Mouse (Mus musculus): ENCODE measurements around the gene Adgrl3. TPM values are rescaled to one million over a fixed set of nuclear protein-coding genes. Genes with fewer than 3 reads are reported as not detected.

Gene Adgrl3
- polyA plus RNA-seq, 1 experiment = 63.0 TPM

GRCm38 (mm10) chr5:81327392-81327791, 307.5 kb downstream of the Adgrl3 start:
- no peaks in the 10 kb centered on the region for H3K4me1 ChIP-seq (ENCODE audit: control insufficient read depth, insufficient read depth, low read length)
- no peak for TF ChIP-seq POLR2A (IDR thresholded peaks at IDR 0.05; ENCODE audit: extremely low read depth, insufficient read depth, low read length)
- no peak for TF ChIP-seq CTCF (IDR thresholded peaks at IDR 0.05; ENCODE audit: extremely low read depth, insufficient read depth, low read length)

DNA sequence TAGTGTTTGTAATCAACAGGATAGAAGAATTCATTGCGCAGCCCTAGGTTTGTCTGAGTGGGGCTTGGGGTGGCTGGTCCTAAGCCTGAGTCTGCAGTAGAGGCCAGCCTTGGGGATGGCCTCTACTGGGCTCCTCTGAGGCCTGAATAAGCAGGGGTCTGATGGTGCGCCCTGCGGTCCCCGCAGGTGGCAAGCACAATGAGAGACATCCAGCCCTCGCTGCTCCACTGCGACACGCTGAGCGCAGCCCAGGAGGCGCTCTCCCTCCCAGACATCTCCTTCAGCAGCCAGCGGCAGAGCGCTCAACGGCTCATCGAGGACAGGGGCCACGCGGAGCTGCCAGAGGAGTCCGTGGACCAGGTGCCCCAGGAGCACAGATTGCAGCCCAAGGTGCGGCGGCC, 309.6 kb downstream of the Adgrl3 start:
- no peaks in the 10 kb centered on the region for H3K4me1 ChIP-seq (ENCODE audit: control insufficient read depth, insufficient read depth, low read length)
- H3K4me3 ChIP-seq (ENCODE audit: insufficient read depth, low read length) = no peak overlapping the region
- no peak overlapping the region for H3K27ac ChIP-seq (ENCODE audit: insufficient read depth, low read length)
- no peak for TF ChIP-seq CTCF (IDR thresholded peaks at IDR 0.05; ENCODE audit: extremely low read depth, insufficient read depth, low read length)
- no peak for TF ChIP-seq POLR2A (IDR thresholded peaks at IDR 0.05; ENCODE audit: extremely low read depth, insufficient read depth, low read length)

More at GRCm38 (mm10) chr5:81327392-81327791, 307.5 kb downstream of the Adgrl3 start:
- H3K4me3 ChIP-seq (ENCODE audit: insufficient read depth, low read length) = no peak overlapping the region
- no peak overlapping the region for H3K27ac ChIP-seq (ENCODE audit: insufficient read depth, low read length)

- Histone ChIP-seq H3K4me3 (ENCODE audit: insufficient read depth, low read length) (no peak overlapping the region), H3K27ac (ENCODE audit: insufficient read depth, low read length) (no peak overlapping the region), H3K4me1 (ENCODE audit: control insufficient read depth, insufficient read depth, low read length) (no peaks in the 10 kb centered on the region; the same call in 1 of the 2 replicates)
- TF ChIP-seq CTCF (IDR thresholded peaks at IDR 0.05; ENCODE audit: extremely low read depth, insufficient read depth, low read length) = no peak
- no peak for TF ChIP-seq POLR2A (IDR thresholded peaks at IDR 0.05; ENCODE audit: extremely low read depth, insufficient read depth, low read length)
Measured at GRCm38 (mm10) chr5:81344330-81344729, 324.4 kb downstream of the Adgrl3 start.

DNA sequence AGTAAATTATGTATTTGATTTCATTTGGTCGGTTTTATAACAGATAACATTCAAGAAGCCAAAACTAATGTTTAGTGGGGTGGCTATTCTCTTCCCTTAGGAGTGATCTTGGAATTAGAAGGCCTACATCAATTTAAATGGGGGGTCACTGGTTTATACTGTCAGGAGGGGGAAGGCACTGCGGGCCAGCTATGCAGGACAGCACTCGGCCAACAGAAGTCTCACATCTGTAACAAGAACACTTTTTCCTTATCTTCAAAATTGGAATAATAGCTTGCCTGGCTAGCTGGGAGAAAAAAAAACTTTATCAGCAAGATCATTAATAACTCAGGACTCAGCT, 325.1 kb downstream of the Adgrl3 start:
- no peak overlapping the region for H3K4me3 ChIP-seq (ENCODE audit: insufficient read depth, low read length)
- no peak for TF ChIP-seq CTCF (IDR thresholded peaks at IDR 0.05; ENCODE audit: extremely low read depth, insufficient read depth, low read length)
- TF ChIP-seq POLR2A (IDR thresholded peaks at IDR 0.05; ENCODE audit: extremely low read depth, insufficient read depth, low read length) = no peak
- H3K4me1 ChIP-seq (ENCODE audit: control insufficient read depth, insufficient read depth, low read length) = no peaks in the 10 kb centered on the region; the same call in 1 of the 2 replicates
- H3K27ac ChIP-seq (ENCODE audit: insufficient read depth, low read length) = no peak overlapping the region

GRCm38 (mm10) chr5:81345436-81346131, 325.6 kb downstream of the Adgrl3 start:
- Histone ChIP-seq H3K4me1 (ENCODE audit: control insufficient read depth, insufficient read depth, low read length) (no peaks in the 10 kb centered on the region; the same call in 1 of the 2 replicates), H3K4me3 (ENCODE audit: insufficient read depth, low read length) (no peak overlapping the region), H3K27ac (ENCODE audit: insufficient read depth, low read length) (no peak overlapping the region)
- TF ChIP-seq POLR2A (IDR thresholded peaks at IDR 0.05; ENCODE audit: extremely low read depth, insufficient read depth, low read length) (no peak), CTCF (IDR thresholded peaks at IDR 0.05; ENCODE audit: extremely low read depth, insufficient read depth, low read length) (no peak)

GRCm38 (mm10) chr5:81347571-81347970, 327.6 kb downstream of the Adgrl3 start:
- Histone ChIP-seq H3K27ac (ENCODE audit: insufficient read depth, low read length) (no peak overlapping the region), H3K4me1 (ENCODE audit: control insufficient read depth, insufficient read depth, low read length) (no peaks in the 10 kb centered on the region; the same call in 1 of the 2 replicates), H3K4me3 (ENCODE audit: insufficient read depth, low read length) (no peak overlapping the region)
- TF ChIP-seq CTCF (IDR thresholded peaks at IDR 0.05; ENCODE audit: extremely low read depth, insufficient read depth, low read length) (no peak), POLR2A (IDR thresholded peaks at IDR 0.05; ENCODE audit: extremely low read depth, insufficient read depth, low read length) (no peak)

DNA sequence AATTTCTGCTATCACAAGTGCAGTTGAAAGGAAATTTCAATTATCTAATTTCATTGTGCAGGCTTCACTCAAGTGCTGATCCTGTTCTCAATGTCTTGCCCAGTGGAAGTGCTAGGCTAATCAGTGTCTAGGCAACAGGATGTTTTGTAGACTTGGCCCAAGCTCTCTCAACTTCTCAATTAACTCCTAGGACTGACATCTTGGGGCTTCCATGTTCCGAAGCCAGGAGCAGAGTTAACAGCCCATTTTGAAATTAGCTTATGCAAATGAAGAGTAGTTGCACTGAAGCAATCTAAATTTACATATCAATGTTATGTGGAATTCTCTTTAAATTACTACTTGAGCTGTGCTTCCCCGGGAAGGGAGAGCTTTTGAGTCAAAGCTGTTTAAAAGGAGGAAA, 339.6 kb downstream of the Adgrl3 start:
- no peak overlapping the region for H3K4me3 ChIP-seq (ENCODE audit: insufficient read depth, low read length)
- H3K27ac ChIP-seq (ENCODE audit: insufficient read depth, low read length) = no peak overlapping the region
- TF ChIP-seq POLR2A (IDR thresholded peaks at IDR 0.05; ENCODE audit: extremely low read depth, insufficient read depth, low read length) (no peak), CTCF (IDR thresholded peaks at IDR 0.05; ENCODE audit: extremely low read depth, insufficient read depth, low read length) (no peak)
- peaks cover 3% of the 10 kb centered on the region for H3K4me1 ChIP-seq (ENCODE audit: control insufficient read depth, insufficient read depth, low read length)

GRCm38 (mm10) chr5:81364198-81364643, 344.3 kb downstream of the Adgrl3 start:
- peaks cover 5% of the 10 kb centered on the region for H3K4me1 ChIP-seq (ENCODE audit: control insufficient read depth, insufficient read depth, low read length)
- TF ChIP-seq POLR2A (IDR thresholded peaks at IDR 0.05; ENCODE audit: extremely low read depth, insufficient read depth, low read length) (no peak), CTCF (IDR thresholded peaks at IDR 0.05; ENCODE audit: extremely low read depth, insufficient read depth, low read length) (no peak)
- H3K27ac ChIP-seq (ENCODE audit: insufficient read depth, low read length) = no peak overlapping the region
- H3K4me3 ChIP-seq (ENCODE audit: insufficient read depth, low read length) = no peak overlapping the region

- TF ChIP-seq CTCF (IDR thresholded peaks at IDR 0.05; ENCODE audit: extremely low read depth, insufficient read depth, low read length) (no peak), POLR2A (IDR thresholded peaks at IDR 0.05; ENCODE audit: extremely low read depth, insufficient read depth, low read length) (no peak)
- no peak overlapping the region for H3K27ac ChIP-seq (ENCODE audit: insufficient read depth, low read length)
- H3K4me1 ChIP-seq (ENCODE audit: control insufficient read depth, insufficient read depth, low read length) = peaks cover 3% of the 10 kb centered on the region
- H3K4me3 ChIP-seq (ENCODE audit: insufficient read depth, low read length) = no peak overlapping the region
Measured at GRCm38 (mm10) chr5:81365250-81365649, 345.3 kb downstream of the Adgrl3 start.

DNA sequence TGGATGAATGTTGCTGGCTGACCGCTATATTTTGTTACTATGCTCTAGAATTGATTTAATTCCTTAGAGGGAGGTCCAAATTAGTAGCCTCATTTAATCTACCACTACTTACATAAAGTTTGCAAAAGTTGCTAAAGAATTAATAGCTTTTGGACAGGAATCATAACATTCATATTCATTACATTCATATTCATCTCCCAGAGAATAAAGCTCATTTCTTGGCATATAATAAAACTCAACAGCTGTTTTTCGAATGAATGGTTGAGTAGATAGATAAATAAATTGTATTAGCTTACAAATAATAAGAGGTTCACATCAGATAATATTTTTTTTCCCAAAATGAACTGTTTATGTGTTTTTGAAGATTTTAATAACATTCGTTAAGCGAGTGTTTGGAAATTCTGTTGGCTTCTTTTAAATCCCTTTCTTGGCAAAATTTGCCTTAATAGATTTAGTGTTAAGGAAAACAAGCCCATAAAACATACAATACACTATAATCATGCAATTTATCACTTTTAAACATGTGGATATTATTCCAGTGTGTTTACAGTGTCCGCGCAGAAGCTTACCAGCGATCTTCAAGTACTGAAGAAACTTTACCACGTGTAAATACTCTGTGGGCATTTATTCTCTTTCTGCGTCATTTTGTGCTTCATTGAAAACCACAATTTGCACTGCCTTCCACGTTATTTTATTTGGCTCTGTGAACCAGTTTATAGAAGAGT, 350.4 kb downstream of the Adgrl3 start:
- no peak overlapping the region for H3K4me3 ChIP-seq (ENCODE audit: insufficient read depth, low read length)
- peaks cover 1% of the 10 kb centered on the region; the same call in 1 of the 2 replicates for H3K4me1 ChIP-seq (ENCODE audit: control insufficient read depth, insufficient read depth, low read length)
- no peak overlapping the region for H3K27ac ChIP-seq (ENCODE audit: insufficient read depth, low read length)
- TF ChIP-seq CTCF (IDR thresholded peaks at IDR 0.05; ENCODE audit: extremely low read depth, insufficient read depth, low read length) = no peak
- TF ChIP-seq POLR2A (IDR thresholded peaks at IDR 0.05; ENCODE audit: extremely low read depth, insufficient read depth, low read length) = no peak
